Mouse (Mus musculus) lung, adult 2 months (tissue): ENCODE data around the gene Tor2a.

Experiments
- CTCF ChIP-seq: fragments of 200-500 bp; IDR thresholded peaks from 2 replicates; pipeline ENCODE4 v1.5.1; 2011; ENCODE audit warnings: mild to moderate bottlenecking, low read length, control low read depth; ENCODE audit not compliant: insufficient read depth
- POLR2A ChIP-seq: fragments of 200-500 bp; IDR thresholded peaks from 2 replicates; pipeline ENCODE4 v1.6.1; 2011; ENCODE audit warnings: low read depth, mild to moderate bottlenecking, control low read depth, low read length, borderline replicate concordance; ENCODE audit errors: extremely low read depth

- TF ChIP-seq POLR2A (peak; percentile 14; the same call in 1 of the 2 replicates), CTCF (no peak)
Observed at GRCm38 (mm10) chr2:32731911-32732310, 25.1 kb upstream of the Tor2a start.
